Mouse (Mus musculus) adrenal gland, adult (tissue): Measurements from ENCODE around the gene Nr3c2.

Experiments
- DNase-seq, 2 experiments: peaks; one replicate each; pipeline ENCODE4 v3.0.0; 2022 to 2023; ENCODE audit warnings: low spot score in 1 of 2; ENCODE audit not compliant: inconsistent age in 2 of 2

The Nr3c2 gene

GRCm38 (mm10) chr8:77154496-77154895 is 255.3 kb downstream of the Nr3c2 start:
- DNase-seq = peak in 1 of 2 experiments; percentile 53

DNA sequence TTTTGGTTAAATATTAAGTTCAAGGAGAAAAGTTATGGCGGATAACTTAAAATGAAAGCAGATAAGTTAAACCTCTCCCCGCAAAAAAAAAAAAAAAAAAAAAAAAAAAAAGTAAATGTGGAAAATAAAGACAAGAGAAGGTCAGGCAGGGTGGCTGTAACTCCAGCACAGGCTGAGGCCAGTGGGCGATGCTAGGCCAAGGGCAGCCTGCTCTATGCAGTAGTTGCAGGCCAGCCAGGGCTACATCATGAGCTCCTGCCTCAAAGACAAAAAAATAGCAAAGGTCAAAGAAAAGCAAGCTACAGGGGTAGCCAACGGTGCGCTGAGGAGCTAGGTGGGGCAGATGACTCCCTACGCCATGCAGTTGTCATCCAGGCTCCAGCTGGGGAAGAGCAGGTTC is 270.1 kb downstream of the Nr3c2 start:
- no peak for DNase-seq

GRCm38 (mm10) chr8:77169757-77170438 is 270.7 kb downstream of the Nr3c2 start:
- DNase-seq = no peak

- DNase-seq = no peak
Observed at GRCm38 (mm10) chr8:77170439-77170759, 271.2 kb downstream of the Nr3c2 start.

DNA sequence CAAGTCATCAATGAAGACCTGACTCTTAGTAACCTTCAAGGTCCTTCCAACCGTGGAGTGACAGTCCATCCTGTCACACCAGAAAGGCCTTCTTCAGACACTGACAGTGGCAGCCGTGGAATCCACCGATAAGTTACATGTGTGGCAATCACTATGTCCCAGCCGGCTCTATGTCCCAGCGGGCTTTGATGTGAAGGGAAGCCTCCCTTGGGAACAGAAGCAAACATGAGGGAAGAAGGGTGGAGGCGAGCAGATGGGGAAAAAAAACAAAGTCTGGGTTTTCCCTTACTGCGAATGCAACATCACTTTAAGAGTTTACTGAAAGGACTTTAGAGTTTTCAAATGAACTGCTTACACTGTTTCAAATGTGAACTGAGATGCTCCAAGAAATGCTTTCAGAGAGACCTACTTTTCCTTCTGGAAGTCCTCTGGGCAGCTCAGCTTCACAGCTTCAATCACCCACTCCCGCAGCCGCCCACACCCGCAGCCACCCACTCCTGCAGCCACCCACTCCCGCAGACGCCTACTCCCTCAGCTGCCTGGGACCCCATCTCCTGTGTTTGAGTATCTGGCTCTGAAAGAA is 273.9 kb downstream of the Nr3c2 start:
- DNase-seq = no peak

- no peak for DNase-seq
Observed at GRCm38 (mm10) chr8:77173736-77174135, 274.5 kb downstream of the Nr3c2 start.

GRCm38 (mm10) chr8:77175471-77175870 is 276.2 kb downstream of the Nr3c2 start:
- no peak for DNase-seq

DNA sequence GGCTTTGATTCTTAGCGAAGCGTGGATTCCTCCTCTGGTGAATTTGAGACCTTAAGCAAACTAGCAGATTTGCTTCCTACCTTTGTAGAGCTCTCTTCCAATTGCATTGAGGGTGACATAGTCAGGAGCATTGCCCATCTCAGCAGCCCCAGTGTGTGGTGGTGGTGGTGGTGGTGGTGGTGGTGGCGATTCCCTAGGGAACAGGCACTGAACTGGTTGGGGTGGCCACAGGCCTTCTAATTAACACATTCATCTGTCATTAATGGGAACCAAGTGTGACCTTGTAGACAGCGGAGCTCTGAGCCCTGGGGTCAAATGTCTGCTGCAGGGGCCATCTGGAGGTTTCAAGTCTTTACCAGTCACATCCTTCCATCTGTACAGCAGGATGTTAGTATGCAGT is 277.1 kb downstream of the Nr3c2 start:
- DNase-seq = no peak

- DNase-seq = no peak
Observed at GRCm38 (mm10) chr8:77185816-77186215, 286.6 kb downstream of the Nr3c2 start.

DNA sequence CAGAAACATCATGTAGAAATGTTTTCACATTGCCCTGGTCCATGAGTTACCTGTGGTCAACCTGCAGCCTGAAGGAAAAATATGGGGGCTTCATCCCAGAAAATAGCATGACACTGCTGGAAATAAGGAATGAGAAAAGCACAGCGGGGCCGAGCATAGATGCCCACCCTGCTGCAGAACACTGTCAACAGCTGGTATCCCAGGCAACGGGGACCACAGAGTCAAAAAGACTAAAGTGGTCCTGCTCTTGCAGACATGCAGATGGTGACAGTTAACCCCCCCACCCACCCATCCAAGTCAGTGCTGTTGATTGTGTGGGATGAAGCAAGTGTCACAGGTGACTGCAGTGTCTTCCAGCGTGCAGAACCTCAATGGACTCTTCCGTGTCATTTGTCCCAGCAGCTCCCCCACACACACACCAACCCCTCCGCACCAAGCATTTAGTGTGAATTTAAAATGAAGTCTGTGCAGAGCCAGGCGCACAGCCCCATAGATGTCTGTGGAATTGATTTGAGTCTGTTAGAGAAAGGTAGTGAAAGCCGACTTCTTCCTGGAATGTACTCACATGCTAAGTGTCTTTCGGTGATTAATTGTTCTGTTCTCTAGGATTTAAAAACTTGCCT is 287.8 kb downstream of the Nr3c2 start:
- DNase-seq = no peak

DNA sequence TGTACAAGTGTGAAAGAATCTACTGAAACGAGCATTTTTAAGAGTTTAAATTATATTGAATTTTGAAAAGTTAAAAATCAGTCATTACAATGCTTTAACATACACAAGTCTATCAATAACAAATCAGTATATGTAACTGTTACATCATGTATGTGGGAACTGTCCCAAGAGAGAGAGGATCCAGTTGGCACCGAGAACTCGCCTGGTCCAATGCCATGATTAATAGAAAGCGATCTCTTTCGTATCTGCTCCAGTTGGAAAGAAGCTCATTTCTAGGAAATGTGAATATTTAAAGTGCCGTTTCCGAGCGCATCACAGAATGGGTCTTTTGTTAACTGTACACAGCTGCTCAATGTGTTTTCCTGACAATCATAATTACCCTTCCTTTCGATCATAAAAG is 288.5 kb downstream of the Nr3c2 start:
- no peak for DNase-seq

DNA sequence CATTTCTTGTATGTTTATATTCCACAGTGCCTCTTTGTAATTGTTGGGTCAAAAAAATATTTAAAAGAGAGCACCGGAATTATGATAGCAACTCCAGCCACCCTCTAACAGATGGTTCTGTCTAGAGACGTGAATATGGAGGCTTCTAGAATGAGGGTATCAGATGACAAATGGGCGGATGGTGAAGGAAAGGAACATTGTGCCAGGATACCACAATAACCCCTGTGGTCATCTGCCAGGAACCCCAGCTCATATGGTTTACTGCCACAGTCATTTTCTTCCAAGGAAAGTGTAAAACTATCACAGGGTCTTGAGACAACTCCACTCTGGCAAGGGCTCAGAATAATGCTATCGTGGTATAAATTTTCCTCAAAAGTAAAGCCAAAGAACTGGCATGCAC is 289.1 kb downstream of the Nr3c2 start:
- DNase-seq = no peak

GRCm38 (mm10) chr8:77189318-77189717 is 290.1 kb downstream of the Nr3c2 start:
- peak in 1 of 2 experiments; percentile 57 for DNase-seq

DNA sequence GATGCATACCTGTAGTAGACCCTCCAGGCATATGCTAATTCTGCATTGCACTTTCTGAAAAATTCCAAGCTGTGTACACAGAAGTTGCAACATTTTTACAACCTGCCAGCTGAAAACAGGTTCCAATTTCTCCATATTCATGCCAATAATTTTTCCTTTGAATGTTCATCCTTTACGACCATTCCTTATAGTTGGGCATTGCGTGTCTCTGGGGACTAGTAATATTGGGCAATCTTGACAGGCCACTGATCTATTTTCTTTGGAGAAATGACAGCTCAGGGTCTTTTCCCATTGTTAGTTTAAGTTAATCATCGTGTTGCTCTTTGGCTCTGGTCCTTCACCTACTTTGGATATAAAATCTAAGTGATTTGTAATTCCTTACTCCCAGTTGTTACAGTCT is 291.2 kb downstream of the Nr3c2 start:
- peak in 1 of 2 experiments; percentile 76 for DNase-seq

DNA sequence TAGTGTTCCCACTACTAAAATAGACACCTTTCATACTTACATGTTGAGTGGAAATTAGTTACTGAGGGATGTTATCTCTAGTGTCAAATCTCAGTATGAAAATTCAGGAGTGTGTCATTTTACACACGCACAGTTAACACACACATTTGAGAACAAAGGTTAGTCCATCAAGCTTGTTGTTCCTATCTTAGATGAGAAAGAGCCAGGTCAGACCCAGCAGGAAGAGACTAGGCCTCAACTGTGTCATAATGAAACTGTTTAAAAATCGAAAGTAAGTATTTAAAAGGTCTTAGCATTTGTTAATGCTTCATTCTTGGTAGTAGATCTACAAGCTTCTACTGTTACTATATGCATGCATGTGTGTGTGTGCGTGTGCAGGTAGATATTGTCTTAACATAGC is 310.1 kb downstream of the Nr3c2 start:
- no peak for DNase-seq

DNA sequence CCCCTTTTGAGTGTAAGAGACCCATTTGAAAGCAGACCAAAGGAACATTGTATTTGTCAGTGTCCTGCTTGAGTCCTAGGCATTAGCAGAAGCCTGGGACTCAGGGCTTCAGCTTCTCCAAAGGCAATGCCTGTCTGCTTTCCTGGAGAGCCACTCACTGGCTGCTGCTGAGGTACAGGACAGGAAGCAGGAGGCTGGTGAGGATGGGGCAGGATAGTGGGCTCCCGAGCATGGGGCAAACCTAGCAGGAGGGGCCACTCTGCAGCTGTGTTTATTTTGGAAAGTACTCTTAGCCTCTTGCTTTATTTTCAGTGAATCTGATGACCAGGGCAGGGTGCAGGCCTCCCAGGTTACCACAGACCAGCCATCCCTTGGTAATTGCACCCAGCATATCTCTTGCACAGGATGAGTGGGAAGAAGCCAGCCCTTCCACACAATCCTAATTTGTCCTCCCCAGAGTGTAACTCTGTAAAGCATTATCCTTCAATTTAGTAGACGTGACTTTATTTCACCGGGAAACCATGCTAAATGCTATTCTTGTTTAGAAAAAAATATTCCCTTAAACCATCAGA is 314.7 kb downstream of the Nr3c2 start:
- no peak for DNase-seq

GRCm38 (mm10) chr8:77214665-77215064 is 315.4 kb downstream of the Nr3c2 start:
- DNase-seq = peak in 1 of 2 experiments; percentile 58

GRCm38 (mm10) chr8:77215191-77215590 is 315.9 kb downstream of the Nr3c2 start:
- DNase-seq = no peak

- DNase-seq = no peak
Observed at GRCm38 (mm10) chr8:77223123-77223522, 323.9 kb downstream of the Nr3c2 start.

DNA sequence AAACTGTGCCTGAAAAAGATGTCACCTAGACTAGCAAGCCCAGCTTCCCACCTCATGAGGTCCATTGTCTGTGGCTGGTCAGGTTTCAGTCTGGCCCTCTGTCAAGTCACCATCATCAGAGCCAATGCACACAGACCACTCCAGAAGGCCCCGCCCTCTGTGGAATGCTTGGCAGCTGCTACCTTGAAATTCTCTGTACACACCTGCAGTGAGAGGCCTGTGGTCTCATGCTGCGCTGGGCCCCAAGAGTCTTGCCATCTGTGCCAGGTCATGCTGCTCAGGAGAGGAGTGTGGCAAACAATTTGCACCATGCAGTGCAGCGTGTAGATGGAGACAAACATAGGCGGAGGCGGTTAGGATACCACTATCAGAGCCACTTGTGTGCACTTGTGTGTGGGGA is 328.5 kb downstream of the Nr3c2 start:
- DNase-seq = no peak

- DNase-seq = no peak
Observed at GRCm38 (mm10) chr8:77228688-77229087, 329.4 kb downstream of the Nr3c2 start.

DNA sequence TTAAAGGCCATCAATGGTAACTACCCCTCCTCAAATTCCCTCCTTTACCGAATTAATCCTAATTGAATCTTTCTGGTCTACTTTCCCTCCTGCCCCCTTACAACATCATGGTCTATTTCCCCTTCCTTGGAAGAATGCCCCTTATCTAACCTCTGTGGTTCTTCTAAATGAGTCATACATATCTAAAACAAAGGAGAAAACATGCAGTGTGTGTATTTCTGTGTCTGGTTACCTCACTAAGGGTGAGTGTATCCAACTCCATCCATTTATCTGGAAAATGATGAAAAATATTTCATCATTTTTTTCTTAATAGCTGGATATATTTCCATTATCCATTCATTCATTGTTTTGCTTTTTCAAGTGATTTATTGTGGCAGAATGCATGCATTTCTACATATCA is 332.0 kb downstream of the Nr3c2 start:
- no peak for DNase-seq
